Mouse (Mus musculus): ENCODE results near the gene P2rx4.

DNA sequence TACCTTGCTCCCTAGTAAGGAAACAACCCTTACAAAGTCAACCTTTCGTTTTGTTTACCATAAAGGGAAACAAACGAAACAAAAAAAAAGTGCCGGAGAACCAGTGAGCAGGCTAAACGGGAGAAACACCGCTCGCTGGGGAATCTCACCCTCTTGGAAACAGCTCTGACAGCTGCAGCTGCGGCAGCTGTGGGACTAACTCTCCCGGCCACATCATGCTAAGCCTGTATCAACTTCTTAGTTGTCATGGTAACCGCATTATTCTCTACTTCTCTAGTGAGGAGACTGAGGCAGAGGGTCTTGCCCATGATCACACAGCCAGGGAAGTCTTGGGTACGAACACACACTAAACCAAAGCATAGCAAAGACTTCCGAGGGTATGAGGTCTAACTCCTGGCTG, 66.4 kb downstream of the P2rx4 start:
- TF ChIP-seq CTCF (IDR thresholded peaks at IDR 0.05; ENCODE audit: low read depth) (no peak), EP300 (IDR thresholded peaks at IDR 0.05; ENCODE audit: low read depth) (no peak)

Measured in heart, postnatal 0 days (tissue).